ENCODE assay signal across 10 mouse cellular contexts in the genomic region with DNA sequence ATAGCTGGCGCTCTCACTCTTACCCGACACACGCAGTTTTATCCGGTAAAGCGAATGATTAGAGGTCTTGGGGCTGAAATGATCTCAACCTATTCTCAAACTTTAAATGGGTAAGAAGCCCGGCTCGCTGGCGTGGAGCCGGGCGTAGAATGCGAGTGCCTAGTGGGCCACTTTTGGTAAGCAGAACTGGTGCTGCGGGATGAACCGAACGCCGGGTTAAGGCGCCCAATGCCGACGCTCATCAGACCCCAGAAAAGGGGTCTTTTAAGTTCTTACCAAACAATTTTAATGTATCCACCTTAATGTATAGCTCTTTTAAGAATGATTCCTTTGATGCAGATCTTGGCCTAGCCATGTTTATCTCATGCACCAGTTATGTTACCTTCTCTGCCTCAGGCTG.
DNase-seq lines count a peak whose midpoint lies in the region; ATAC-seq and TF ChIP-seq lines count a peak whose summit lies in the region.
"Had no signal": no experiment of that assay in that cellular context is flagged by ENCODE, and none has a peak within 500 bp of the region (broad histone marks: within the 10 kb centered on the region; RNA-seq: fewer than 3 reads in every experiment).

No protein-coding gene starts in this region.

- TF ChIP-seq CTCF in layer of hippocampus, adult 2 months (conservative IDR thresholded peaks at IDR 0.05): no peak

- peak; percentile 69 for DNase-seq in gastrocnemius, adult 18-20 months (ENCODE audit: low spot score)
- DNase-seq in gastrocnemius, postnatal 4 days (ENCODE audit: low spot score in 2 of 2): no peak
- DNase-seq in B cell, adult 2 months: peak; percentile 83 to 87
- DNase-seq in heart, adult 11 months: peak; percentile 93
- peak; percentile 16 to 75 for DNase-seq in layer of hippocampus, adult 2 months (ENCODE audit: low spot score in 2 of 2)
- DNase-seq in lung, postnatal 4 days: peak; percentile 59 to 75
- peak; percentile 56 to 75 for DNase-seq in thymus, postnatal 36 days

- H3K36me3 ChIP-seq in hindbrain, embryonic 16.5 days (ENCODE audit: control insufficient read depth, insufficient read depth, low read length): no peaks in the 10 kb centered on the region
- H3K36me3 ChIP-seq: embryonic facial prominence, embryonic 15.5 days; limb, embryonic 13.5 days had no signal

- H3K27me3 ChIP-seq in hindbrain, embryonic 16.5 days (replicated peaks; ENCODE audit: control insufficient read depth, insufficient read depth, low read length): no peaks in the 10 kb centered on the region
- H3K27me3 ChIP-seq: embryonic facial prominence, embryonic 15.5 days; limb, embryonic 13.5 days had no signal

- WGBS in hindbrain, embryonic 16.5 days: 98% methylated on average over 18 of the region's 18 CpGs

- no peak overlapping the region for H3K4me3 ChIP-seq in layer of hippocampus, adult 2 months
- H3K4me3 ChIP-seq in hindbrain, embryonic 16.5 days (ENCODE audit: low read length): no peak overlapping the region
- H3K4me3 ChIP-seq: embryonic facial prominence, embryonic 15.5 days; limb, embryonic 13.5 days had no signal

- no peak overlapping the region for H3K27ac ChIP-seq in layer of hippocampus, adult 2 months
- H3K27ac ChIP-seq in hindbrain, embryonic 16.5 days (ENCODE audit: low read depth, low read length): no peak overlapping the region
- H3K27ac ChIP-seq: embryonic facial prominence, embryonic 15.5 days; limb, embryonic 13.5 days had no signal

- peaks cover 6% of the 10 kb centered on the region; the same call in 1 of the 2 replicates for H3K9me3 ChIP-seq in hindbrain, embryonic 16.5 days (ENCODE audit: control insufficient read depth, low read length)

- no peak for ATAC-seq in hindbrain, embryonic 16.5 days

- no peak overlapping the region for H3K9ac ChIP-seq in hindbrain, embryonic 16.5 days (ENCODE audit: low read depth, low read length)
- H3K9ac ChIP-seq: embryonic facial prominence, embryonic 15.5 days; limb, embryonic 13.5 days had no signal

- H3K4me2 ChIP-seq in hindbrain, embryonic 16.5 days (ENCODE audit: low read length): no peak overlapping the region
- H3K4me2 ChIP-seq: embryonic facial prominence, embryonic 15.5 days; limb, embryonic 13.5 days had no signal

- H3K4me1 ChIP-seq in hindbrain, embryonic 16.5 days (ENCODE audit: control insufficient read depth, insufficient read depth, low read depth, low read length): peaks cover 7% of the 10 kb centered on the region

Comparison
In these comparisons a context has a peak if more than half of its experiments do, and no peak if none do; other contexts are left out.
1. DNase-seq: peak in gastrocnemius, adult 18-20 months (single experiment), B cell, adult 2 months (2 of 2), heart, adult 11 months (single experiment), layer of hippocampus, adult 2 months (2 of 2), lung, postnatal 4 days (2 of 2) and thymus, postnatal 36 days (2 of 2); none in gastrocnemius, postnatal 4 days (0 of 2).